Mouse (Mus musculus) retina, embryonic 14.5 days (tissue): Measurements from ENCODE around the gene Ccl27b.
"Not testable (repeated sequence)": the region's sequence is repeated elsewhere in the genome, so short reads cannot be mapped to it uniquely, and the experiment has no call there.

Experiments
- DNase-seq: peaks from one replicate; pipeline ENCODE4 v3.0.0-alpha.2; 2015; ENCODE audit warnings: low spot score

Ccl27b gene

DNA sequence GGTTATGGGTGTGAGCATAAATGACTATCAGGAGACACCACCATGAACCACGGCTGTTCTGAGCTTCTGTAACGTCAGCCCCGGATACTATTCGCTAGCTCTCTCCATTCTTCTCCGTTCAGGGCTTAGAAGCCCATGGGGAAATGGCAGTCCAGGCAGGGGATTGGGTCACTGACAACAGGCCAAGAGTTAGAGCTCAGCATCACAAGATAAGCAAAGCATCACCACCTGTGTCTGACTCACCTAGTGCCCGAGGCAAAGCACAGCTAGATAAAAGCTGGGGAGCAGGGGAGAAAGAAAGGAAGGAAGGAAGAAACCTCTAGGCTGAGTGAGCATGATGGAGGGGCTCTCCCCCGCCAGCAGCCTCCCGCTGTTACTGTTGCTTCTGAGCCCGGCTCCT is at the start of gene Ccl27b:
Gene Ccl27b (plus strand): TSS at position 301 of the 400 bp plus-strand sequence.
- not testable (repeated sequence) for DNase-seq

DNA sequence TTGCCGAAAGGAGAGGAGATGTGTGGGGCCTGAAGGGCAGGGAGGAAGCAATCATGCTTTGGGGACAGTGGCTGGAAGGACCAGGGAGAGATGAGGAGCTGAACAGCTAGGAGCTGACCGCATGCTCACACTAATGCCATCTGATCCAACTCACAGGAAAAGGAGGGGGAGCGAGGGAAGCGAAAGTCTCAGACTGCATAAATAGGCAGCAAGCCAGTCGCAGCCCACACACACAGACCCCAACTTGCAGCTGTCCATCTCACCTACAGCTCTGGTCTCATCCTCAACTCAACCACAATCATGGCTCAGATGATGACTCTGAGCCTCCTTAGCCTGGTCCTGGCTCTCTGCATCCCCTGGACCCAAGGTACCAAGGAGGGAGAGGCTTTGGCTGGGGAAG is 43.2 kb upstream of the Ccl27b start, which contains the start of gene Gm10591:
Gene Gm10591 (plus strand): TSS at position 301 of the 400 bp plus-strand sequence.
- not testable (repeated sequence) for DNase-seq

DNA sequence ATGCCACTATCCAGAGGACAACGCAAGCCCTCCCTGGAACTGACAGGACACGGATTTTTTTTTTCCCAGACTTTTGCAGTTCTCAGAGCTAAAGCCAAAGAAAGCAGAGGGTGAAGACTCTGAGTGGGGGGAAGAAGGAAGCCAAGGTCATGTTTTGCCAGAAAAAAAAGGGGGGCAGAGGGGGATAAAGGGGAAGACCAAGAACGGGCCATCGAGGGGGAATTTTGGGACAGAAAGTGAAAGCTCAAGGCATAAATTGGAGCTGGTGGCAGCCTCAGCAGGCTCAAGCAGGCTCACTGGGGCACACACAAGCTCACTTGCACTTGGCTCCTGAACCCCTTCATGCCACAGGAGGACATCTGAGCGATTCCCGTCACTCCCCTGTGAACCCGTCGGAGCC is 25.6 kb upstream of the Ccl27b start, which contains the start of gene Gm2564:
Gene Gm2564 (plus strand): TSS at position 301 of the 400 bp plus-strand sequence.
- DNase-seq, result not testable (repeated sequence)

DNA sequence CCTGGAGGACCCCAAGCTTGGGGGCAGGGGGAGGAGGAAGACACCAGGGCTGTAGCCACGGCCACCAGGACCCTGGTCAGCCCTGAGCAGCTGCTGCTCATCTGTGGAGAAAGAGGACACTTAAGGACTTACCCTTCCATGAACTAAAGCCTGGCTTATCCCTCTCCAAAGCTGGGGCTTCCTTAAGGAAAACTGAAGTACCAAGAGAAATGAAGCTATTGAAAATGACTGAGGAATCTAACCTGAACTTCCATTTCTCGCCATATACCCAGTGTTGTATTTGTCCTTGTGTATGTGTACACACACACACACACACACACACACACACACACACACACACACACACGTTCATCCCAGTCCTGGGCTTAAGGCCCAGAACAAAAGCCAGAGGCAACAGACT is 6.7 kb downstream of the Ccl27b start, which contains the start of gene Il11ra2:
Gene Il11ra2 (minus strand): TSS at position 101 of the 400 bp plus-strand sequence.
- DNase-seq, result not testable (repeated sequence)

DNA sequence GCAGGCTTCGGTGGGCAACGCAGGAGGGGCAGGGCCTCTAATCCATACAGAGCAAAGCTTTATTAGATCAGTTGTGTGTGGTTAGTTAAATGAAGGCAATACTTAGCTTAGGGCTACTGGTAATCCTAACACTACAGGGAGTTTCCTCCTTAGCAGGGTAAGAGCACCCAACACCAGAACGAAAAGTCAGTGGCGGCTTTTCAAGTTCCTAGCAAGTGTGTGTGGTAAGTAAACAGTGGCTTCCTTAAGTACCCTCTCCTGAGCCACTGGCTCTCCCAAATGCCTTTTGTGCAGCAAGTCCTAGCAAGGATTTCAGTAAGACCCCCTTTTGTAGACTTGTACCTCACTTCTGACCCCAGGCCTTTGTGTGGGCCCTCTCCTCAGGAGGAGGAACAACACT is 20.4 kb downstream of the Ccl27b start:
- DNase-seq, result not testable (repeated sequence)

DNA sequence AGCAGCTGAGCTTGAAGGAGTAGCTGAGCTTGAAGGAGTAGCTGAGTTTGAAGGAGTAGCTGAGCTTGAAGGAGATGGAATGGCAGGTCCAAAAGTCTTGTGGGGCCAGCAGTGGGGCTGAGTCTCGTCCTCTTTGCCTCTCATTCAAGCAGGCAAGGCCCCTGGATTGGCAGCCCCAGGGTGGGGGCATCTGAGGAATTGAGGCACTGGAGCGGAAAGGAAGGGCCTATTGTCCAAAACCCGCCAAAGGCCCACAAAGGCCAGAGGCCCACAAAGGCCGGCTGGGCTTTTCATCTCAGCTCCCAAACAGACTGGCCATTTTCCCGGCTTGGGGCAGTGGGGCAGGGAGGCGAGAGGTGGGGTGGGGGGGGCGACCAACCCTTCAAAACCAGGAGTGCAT is 24.3 kb downstream of the Ccl27b start:
- not testable (repeated sequence) for DNase-seq

DNA sequence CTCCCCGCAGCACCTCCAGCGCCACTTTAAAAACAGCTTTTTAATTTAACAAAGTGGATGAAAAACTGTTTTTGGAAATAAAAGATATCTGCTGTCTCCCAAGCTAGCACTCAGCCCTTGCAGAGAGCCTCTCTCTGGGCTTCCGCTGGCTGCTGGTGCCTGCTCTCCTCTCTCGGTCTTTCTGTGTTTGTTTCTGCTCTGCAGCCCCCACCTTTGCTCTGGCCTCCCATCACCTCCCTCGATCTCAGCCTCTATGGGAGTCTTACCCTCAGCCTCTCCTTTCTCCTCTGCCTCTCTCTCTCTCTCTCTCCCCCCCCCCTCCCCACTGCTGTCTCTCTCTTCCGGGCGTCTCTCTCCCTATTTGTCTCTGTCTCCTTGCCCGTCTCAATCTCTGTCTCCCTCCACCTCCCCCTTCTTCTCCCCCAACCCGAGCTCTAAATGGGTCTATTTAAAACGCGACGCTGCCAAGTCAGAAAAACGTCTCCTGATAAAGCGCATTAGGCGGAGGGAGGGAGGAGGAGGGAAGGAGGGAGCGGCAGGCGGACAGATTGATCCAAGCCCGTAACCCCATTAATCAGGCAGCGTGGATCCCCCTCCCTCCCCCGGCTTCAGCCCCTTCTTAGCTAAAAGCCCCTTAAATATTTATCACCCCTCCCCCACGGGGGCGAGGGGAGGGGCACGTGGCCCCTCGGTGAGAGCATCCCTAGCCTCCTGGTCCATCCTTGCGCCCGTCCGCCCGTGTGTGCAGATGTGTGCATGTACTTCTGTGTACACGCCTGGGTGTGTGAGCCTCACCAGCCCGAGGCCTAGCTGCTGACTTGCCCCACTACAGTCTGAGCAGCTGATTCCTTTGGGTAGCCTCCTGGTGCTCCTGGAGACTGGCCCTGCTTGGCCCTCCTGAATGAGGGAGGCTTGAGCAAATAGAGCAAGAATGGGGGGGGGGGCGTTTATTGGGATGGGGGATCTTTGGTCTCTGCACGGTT is 25.6 kb downstream of the Ccl27b start:
- not testable (repeated sequence) for DNase-seq

DNA sequence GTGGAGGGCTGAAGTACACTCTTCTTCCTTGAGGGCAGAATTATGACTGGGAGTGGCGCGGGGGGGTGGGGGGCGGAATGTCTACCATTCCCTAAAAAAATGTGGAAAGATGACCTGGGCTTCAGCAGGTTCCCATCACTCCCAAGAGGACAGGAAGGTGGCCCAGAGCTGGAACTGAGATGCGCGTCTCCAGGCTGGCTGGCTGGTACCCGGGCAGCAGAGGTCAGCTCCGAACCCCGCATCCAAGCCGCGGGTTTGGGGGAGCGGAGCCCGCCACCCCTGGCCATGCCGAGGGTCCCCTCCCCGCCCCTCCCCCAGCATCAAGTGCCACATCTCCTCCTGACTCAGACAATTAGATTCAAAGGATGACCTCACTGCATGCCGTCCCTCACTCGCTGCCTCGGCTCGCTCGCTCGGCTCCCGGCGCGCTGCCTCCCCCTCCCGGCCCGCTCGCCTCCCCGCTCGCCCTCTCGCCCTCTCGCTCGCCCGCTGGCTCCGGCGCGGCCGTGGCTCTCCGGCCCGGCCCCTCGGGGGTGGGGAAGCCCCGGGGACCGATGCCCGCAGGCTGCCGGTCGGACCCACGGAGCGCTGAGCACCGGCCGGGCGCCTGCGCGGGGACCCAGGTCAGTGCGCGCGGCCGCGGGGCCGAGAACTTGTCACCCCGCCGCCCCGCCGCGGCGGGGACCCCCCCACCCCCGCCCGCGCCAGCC is 26.6 kb downstream of the Ccl27b start:
- DNase-seq, result not testable (repeated sequence)

DNA sequence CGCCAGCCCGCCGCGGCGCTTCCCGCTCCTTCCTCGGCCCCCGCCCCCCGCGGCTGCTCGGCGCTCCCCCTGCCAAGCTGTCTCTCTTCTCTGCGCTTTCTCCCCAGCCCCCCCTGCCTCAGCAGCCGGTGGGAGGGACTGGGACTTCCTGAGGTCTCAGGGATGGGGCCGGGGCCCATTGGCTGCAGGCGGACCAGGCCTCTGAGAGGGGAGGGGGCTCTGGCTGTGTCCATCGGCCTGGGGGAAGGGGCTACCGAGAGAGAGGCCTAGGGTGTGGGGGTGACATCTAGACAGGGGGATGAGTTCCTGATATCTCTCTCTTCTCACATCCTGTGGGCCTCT is 27.1 kb downstream of the Ccl27b start:
- not testable (repeated sequence) for DNase-seq
